Mouse (Mus musculus): ENCODE data around the gene Tfrc. TPM values are rescaled to one million over a fixed set of nuclear protein-coding genes. Genes with fewer than 3 reads are reported as not detected.

The Tfrc gene
- polyA plus RNA-seq, 1 experiment from 2014 or later: 43.6 TPM

DNA sequence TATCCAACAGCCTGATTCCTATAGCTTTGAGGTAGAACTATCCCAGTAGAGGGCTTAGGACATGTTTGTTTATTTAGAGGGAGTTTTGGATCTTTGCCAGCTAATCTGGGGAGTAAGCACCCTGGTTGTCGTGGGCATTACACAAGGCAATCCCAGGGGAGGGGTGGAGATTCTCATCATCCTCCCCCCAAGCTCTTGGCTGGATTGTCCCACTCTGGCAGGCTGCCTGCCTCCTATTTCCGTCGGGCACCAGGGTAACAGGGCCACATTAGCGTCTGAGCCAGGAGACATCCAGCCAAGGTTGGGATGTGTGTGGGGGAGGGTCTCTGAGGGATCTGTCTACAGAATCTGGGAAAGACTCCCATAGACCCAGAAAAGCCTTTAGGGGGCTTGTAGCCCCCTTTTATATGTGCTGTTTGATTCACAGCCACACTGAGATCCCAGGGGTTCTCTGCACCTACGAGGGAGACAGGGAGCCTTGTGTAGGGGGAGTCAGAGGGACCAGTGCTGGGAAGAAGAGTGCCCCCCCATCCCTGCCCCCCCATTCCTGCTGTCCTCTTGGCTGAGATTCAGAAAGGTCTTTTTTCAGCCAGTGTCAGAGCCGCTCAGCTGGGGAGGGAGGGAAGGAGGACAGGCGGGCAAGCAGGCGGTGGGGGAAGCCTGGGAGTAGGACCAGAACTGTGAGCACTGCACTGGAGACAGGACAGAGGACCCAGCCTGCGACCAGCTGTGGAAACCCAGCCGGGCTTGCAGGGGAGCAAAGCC lies 52.0 kb downstream of the Tfrc start:
- peaks cover 53% of the 10 kb centered on the region for H3K4me1 ChIP-seq (ENCODE audit: control insufficient read depth, insufficient read depth, low read length)
- H3K27me3 ChIP-seq (ENCODE audit: control insufficient read depth, insufficient read depth, low read length): no peaks in the 10 kb centered on the region
- H3K4me2 ChIP-seq (ENCODE audit: low read depth, low read length): peak overlapping the region; percentile 42
- 19% methylated on average over 10 of the region's 10 CpGs for WGBS
- no peaks in the 10 kb centered on the region for H3K36me3 ChIP-seq (ENCODE audit: control insufficient read depth, insufficient read depth, low read length)
- H3K27ac ChIP-seq (ENCODE audit: low read depth, low read length): peak overlapping the region; percentile 90
- H3K4me3 ChIP-seq (ENCODE audit: low read depth, low read length): peak overlapping the region; percentile 26; the same call in 1 of the 2 replicates
- H3K9ac ChIP-seq (replicated peaks; ENCODE audit: low read depth, low read length): peak overlapping the region; percentile 51
- no peaks in the 10 kb centered on the region for H3K9me3 ChIP-seq (ENCODE audit: control insufficient read depth, low read length)
- peak; percentile 69 for ATAC-seq (ENCODE audit: low read depth)

DNA sequence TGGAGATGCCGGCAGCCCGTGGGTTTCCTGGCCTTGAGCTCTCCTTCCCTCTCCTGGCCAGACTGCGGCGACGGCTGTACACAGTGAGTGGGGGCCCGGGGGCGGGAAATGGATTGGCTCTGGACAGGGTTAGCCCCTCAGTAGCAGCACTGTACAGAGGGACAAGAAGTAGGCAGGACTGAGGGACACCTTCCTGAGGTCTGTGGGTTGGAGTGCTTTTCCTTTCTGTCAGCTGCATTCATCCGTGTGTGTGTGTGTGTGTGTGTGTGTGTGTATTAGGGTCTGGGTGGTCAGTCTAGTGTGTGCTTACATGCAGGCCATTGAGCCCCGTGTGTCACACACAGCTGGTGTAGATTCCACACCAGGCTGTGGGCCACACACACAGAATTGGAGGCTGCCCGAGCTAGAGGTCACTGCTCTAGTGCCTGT lies 52.8 kb downstream of the Tfrc start:
- Histone ChIP-seq H3K4me3 (ENCODE audit: low read depth, low read length) (peak overlapping the region; percentile 26; the same call in 1 of the 2 replicates), H3K27me3 (ENCODE audit: control insufficient read depth, insufficient read depth, low read length) (no peaks in the 10 kb centered on the region), H3K9me3 (ENCODE audit: control insufficient read depth, low read length) (no peaks in the 10 kb centered on the region), H3K36me3 (ENCODE audit: control insufficient read depth, insufficient read depth, low read length) (no peaks in the 10 kb centered on the region), H3K27ac (ENCODE audit: low read depth, low read length) (peak overlapping the region; percentile 90), H3K9ac (replicated peaks; ENCODE audit: low read depth, low read length) (peak overlapping the region; percentile 51), H3K4me1 (ENCODE audit: control insufficient read depth, insufficient read depth, low read length) (peaks cover 53% of the 10 kb centered on the region), H3K4me2 (ENCODE audit: low read depth, low read length) (peak overlapping the region; percentile 42)
- ATAC-seq (ENCODE audit: low read depth): no peak
- 48% methylated on average over 9 of the region's 10 CpGs for WGBS

DNA sequence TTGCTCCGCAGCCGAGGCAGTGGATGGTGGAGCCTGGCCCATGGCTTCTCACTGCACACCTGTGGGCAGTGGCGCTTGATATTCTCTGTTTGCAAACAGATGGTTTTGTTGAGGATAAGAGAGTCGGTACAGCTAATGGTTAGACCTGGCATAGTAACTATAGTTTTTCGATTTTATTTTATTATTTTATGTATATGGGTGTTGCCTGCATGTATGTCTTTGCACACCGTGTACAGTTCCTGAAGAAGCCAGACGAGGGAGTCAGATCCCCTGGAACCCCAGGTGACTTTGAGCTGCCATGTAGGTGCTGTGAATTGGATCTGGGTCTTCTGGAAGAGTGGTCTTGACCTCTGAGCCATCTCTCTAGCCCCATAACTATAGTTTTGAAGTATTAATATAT lies 53.7 kb downstream of the Tfrc start:
- H3K9ac ChIP-seq (replicated peaks; ENCODE audit: low read depth, low read length): no peak overlapping the region; the same call in 1 of the 2 replicates
- H3K27me3 ChIP-seq (ENCODE audit: control insufficient read depth, insufficient read depth, low read length): no peaks in the 10 kb centered on the region
- peak overlapping the region; percentile 90; the same call in 1 of the 2 replicates for H3K27ac ChIP-seq (ENCODE audit: low read depth, low read length)
- no peaks in the 10 kb centered on the region for H3K36me3 ChIP-seq (ENCODE audit: control insufficient read depth, insufficient read depth, low read length)
- no peaks in the 10 kb centered on the region for H3K9me3 ChIP-seq (ENCODE audit: control insufficient read depth, low read length)
- WGBS: 81% methylated on average over 7 of the region's 7 CpGs
- peak overlapping the region; percentile 42 for H3K4me2 ChIP-seq (ENCODE audit: low read depth, low read length)
- no peak for ATAC-seq (ENCODE audit: low read depth)
- peaks cover 53% of the 10 kb centered on the region for H3K4me1 ChIP-seq (ENCODE audit: control insufficient read depth, insufficient read depth, low read length)
- H3K4me3 ChIP-seq (ENCODE audit: low read depth, low read length): peak overlapping the region; percentile 26

GRCm38 (mm10) chr16:32663231-32663858 lies 54.6 kb downstream of the Tfrc start:
- H3K36me3 ChIP-seq (ENCODE audit: control insufficient read depth, insufficient read depth, low read length): no peaks in the 10 kb centered on the region
- H3K4me3 ChIP-seq (ENCODE audit: low read depth, low read length): no peak overlapping the region
- peak overlapping the region; percentile 27 for H3K4me2 ChIP-seq (ENCODE audit: low read depth, low read length)
- H3K27me3 ChIP-seq (ENCODE audit: control insufficient read depth, insufficient read depth, low read length): no peaks in the 10 kb centered on the region
- no peak for ATAC-seq (ENCODE audit: low read depth)
- H3K4me1 ChIP-seq (ENCODE audit: control insufficient read depth, insufficient read depth, low read length): peaks cover 50% of the 10 kb centered on the region
- 49% methylated on average over 9 of the region's 9 CpGs for WGBS
- no peak overlapping the region for H3K9ac ChIP-seq (replicated peaks; ENCODE audit: low read depth, low read length)
- peak overlapping the region; percentile 57 for H3K27ac ChIP-seq (ENCODE audit: low read depth, low read length)
- no peaks in the 10 kb centered on the region for H3K9me3 ChIP-seq (ENCODE audit: control insufficient read depth, low read length)

- no peak for ATAC-seq (ENCODE audit: low read depth)
- H3K9me3 ChIP-seq (ENCODE audit: control insufficient read depth, low read length): no peaks in the 10 kb centered on the region
- peaks cover 43% of the 10 kb centered on the region for H3K4me1 ChIP-seq (ENCODE audit: control insufficient read depth, insufficient read depth, low read length)
- no peaks in the 10 kb centered on the region for H3K27me3 ChIP-seq (ENCODE audit: control insufficient read depth, insufficient read depth, low read length)
- H3K9ac ChIP-seq (replicated peaks; ENCODE audit: low read depth, low read length): no peak overlapping the region
- 75% methylated on average over 2 of the region's 2 CpGs for WGBS
- H3K4me2 ChIP-seq (ENCODE audit: low read depth, low read length): no peak overlapping the region
- H3K4me3 ChIP-seq (ENCODE audit: low read depth, low read length): no peak overlapping the region
- H3K27ac ChIP-seq (ENCODE audit: low read depth, low read length): peak overlapping the region; percentile 3; the same call in 1 of the 2 replicates
- H3K36me3 ChIP-seq (ENCODE audit: control insufficient read depth, insufficient read depth, low read length): no peaks in the 10 kb centered on the region
These were observed 55.5 kb downstream of the Tfrc start for GRCm38 (mm10) chr16:32664211-32664610.

- Histone ChIP-seq H3K36me3 (ENCODE audit: control insufficient read depth, insufficient read depth, low read length) (peaks cover 8% of the 10 kb centered on the region), H3K9me3 (ENCODE audit: control insufficient read depth, low read length) (no peaks in the 10 kb centered on the region), H3K9ac (replicated peaks; ENCODE audit: low read depth, low read length) (no peak overlapping the region), H3K27me3 (ENCODE audit: control insufficient read depth, insufficient read depth, low read length) (no peaks in the 10 kb centered on the region), H3K27ac (ENCODE audit: low read depth, low read length) (peak overlapping the region; percentile 48; the same call in 1 of the 2 replicates), H3K4me2 (ENCODE audit: low read depth, low read length) (no peak overlapping the region), H3K4me1 (ENCODE audit: control insufficient read depth, insufficient read depth, low read length) (peaks cover 25% of the 10 kb centered on the region), H3K4me3 (ENCODE audit: low read depth, low read length) (no peak overlapping the region)
- ATAC-seq (ENCODE audit: low read depth): no peak
- WGBS: 37% methylated on average over 11 of the region's 11 CpGs
These were observed 57.3 kb downstream of the Tfrc start for GRCm38 (mm10) chr16:32665851-32666665.

DNA sequence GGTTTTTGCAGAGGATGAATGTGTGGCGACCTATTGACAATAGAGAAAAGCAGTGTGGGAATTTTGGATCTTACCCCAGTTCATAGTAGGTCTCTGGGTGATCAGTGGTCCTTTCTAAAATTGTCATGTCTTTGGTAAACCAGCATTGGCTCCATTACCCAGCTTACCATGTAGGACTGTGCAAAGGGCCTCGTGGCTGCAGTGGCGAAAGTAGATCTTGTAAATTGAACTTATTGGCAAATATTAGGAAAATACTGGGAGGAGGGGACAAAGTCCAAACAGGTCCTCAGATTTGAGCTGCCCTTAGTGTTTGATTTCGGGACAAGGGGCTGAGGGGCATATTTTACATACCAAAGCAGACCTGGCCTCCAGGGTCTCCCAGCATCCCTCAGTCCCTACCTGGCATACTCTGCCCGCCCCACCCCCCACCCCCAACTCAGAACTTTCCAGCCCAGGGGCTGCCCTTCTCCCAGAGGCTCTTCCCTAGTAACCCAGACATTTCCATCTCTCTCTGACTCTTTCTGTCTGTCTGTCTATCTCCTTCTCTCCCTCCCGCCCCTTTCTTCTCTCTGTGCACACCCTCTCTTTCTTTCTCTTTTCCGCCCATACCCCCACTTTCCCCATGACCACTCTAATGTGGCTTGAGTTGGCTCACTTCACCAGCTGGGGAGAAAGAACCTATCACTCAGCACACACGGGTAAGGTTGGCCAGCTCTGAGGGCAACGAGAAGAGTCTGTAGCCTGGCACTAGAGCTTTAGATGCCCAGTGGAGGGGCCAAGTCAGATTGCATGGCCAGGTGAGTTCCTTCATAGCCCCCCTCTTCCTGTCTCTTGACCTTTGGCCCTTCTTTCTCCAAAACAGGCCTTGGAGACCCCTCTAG lies 58.2 kb downstream of the Tfrc start:
- H3K4me3 ChIP-seq (ENCODE audit: low read depth, low read length): no peak overlapping the region
- no peak overlapping the region for H3K27ac ChIP-seq (ENCODE audit: low read depth, low read length)
- H3K4me2 ChIP-seq (ENCODE audit: low read depth, low read length): no peak overlapping the region
- WGBS: 70% methylated on average over 9 of the region's 9 CpGs
- H3K36me3 ChIP-seq (ENCODE audit: control insufficient read depth, insufficient read depth, low read length): peaks cover 14% of the 10 kb centered on the region
- no peak for ATAC-seq (ENCODE audit: low read depth)
- H3K9ac ChIP-seq (replicated peaks; ENCODE audit: low read depth, low read length): no peak overlapping the region
- peaks cover 17% of the 10 kb centered on the region for H3K4me1 ChIP-seq (ENCODE audit: control insufficient read depth, insufficient read depth, low read length)
- H3K9me3 ChIP-seq (ENCODE audit: control insufficient read depth, low read length): no peaks in the 10 kb centered on the region
- H3K27me3 ChIP-seq (ENCODE audit: control insufficient read depth, insufficient read depth, low read length): no peaks in the 10 kb centered on the region

DNA sequence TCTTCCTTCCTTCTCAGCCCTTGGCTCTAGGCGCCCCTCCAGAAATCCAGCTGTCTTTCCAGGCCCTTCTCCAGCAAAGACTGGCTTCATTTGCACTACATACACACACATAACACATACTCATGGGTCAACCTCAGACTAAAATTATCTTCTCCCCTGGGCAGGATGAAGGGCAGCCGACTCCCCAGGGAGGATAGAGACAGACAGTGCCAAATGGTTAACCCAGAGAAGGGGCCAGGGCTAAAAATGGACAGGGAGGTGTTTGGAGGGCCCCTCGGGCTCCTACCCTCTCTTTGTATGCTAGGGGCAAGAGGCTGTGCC lies 58.8 kb downstream of the Tfrc start:
- 79% methylated on average over 3 of the region's 3 CpGs for WGBS
- H3K4me2 ChIP-seq (ENCODE audit: low read depth, low read length): no peak overlapping the region
- H3K9me3 ChIP-seq (ENCODE audit: control insufficient read depth, low read length): no peaks in the 10 kb centered on the region
- no peak for ATAC-seq (ENCODE audit: low read depth)
- H3K4me3 ChIP-seq (ENCODE audit: low read depth, low read length): no peak overlapping the region
- peaks cover 14% of the 10 kb centered on the region; the same call in 1 of the 2 replicates for H3K4me1 ChIP-seq (ENCODE audit: control insufficient read depth, insufficient read depth, low read length)
- H3K9ac ChIP-seq (replicated peaks; ENCODE audit: low read depth, low read length): no peak overlapping the region
- H3K36me3 ChIP-seq (ENCODE audit: control insufficient read depth, insufficient read depth, low read length): peaks cover 20% of the 10 kb centered on the region
- H3K27ac ChIP-seq (ENCODE audit: low read depth, low read length): no peak overlapping the region
- H3K27me3 ChIP-seq (ENCODE audit: control insufficient read depth, insufficient read depth, low read length): no peaks in the 10 kb centered on the region

All from neural tube, embryonic 14.5 days (tissue).